Mouse (Mus musculus) lung, postnatal 36 days (tissue): ENCODE measurements around the gene Nbeal2.
A peak's percentile ranks its signal among the peaks of the same experiment; 100 is the strongest.

Source experiments
- DNase-seq: peaks from one replicate; pipeline ENCODE4 v3.0.0; 2022; ENCODE audit warnings: mixed read lengths

The Nbeal2 gene

DNA sequence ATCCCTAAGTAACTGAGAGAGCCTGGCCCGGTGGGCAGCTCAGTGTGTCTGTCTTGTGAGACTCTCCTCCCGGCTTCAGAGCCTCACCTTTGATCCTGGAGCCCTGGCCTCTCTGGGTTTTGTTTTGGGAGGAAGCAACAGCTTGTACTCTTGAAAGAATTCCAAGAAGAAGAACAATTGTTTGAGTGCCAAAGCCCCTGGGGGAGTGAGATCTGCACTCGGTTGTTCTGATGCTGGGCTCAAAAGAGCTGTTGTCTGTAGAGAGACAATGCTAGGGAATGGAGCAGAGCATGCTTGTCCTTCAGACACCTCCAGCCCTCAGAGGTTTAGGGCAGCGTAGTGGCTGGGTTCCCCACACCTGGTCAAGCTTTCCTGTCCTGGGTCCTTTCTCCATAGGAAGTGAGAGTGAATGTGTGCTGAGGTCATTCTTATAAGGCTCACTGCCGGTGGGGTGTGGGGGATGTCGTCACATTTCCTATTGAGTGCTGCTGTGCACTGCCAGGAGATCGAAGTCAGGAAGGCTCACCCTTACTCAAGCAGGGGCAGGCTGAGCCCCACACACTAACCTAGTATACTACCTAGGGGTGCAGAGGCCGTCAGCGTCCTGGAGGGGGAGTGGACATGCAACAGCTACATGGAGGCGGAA is 19.3 kb upstream of the Nbeal2 start:
- peak; percentile 45 for DNase-seq

DNA sequence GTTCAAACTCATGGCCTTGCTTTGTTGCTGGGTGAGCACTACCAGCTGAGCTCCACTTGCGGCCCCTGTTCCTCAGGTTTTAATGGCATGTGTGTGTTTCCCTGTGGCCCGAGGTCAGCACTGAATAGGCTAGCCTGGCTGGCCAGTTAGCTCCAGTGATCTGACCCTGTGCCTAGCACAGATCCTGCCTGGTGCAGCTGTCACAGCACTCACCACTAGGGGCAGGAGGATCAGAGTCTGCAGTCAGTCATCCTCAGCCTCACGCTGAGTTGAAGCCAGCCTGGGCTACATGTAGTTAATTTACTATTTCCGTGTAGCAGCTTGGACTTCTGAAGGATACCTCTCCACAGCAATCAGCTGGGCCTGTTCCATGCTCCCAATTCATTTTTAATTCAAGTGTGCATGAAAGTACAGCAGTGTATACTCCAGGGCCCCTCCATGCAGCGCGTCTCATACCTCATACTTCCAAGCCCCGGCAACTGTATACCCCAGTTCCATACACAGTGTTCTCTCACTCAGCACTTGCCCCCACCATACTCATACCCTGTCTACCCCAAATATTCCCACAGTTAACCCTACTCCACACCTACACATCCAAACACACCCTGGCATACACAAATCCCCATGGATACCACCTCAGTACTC is 18.6 kb upstream of the Nbeal2 start:
- DNase-seq: peak; percentile 76

GRCm38 (mm10) chr9:110669785-110670184 is 15.8 kb upstream of the Nbeal2 start:
- no peak for DNase-seq

DNA sequence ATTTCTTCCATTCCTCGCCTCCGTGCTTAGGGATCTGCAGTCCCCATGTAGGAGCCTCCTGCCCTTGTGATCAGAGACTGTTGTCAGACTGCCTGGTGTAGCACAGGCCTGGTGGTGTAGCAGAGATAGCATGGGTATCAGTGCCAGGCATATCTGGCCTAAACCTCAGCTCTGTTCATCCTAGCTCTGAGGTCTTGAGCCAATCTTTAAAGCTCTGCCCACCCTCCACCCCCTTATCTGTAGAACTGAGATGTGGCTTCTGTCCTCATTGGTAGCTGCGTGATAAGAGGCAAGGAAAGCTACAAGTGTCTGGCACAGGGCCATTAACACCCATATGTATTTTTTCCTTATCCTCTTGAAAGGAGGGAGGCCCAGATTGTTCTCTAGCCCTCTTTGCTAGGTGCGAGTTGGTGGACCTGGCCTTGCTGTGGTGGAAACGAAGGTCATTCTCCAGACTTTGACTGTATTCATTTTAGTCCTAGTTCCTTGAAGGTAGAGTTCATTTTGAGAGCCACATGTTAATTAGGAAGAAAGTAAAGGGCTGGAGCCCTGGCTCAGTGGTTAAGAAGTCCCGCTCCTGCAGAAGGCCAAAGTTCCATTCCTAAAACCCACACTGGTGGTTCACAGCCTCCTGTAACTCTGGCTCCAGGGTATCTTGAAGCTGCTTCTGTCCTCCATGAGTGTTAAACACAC is 14.8 kb upstream of the Nbeal2 start:
- peak; percentile 50 for DNase-seq

DNA sequence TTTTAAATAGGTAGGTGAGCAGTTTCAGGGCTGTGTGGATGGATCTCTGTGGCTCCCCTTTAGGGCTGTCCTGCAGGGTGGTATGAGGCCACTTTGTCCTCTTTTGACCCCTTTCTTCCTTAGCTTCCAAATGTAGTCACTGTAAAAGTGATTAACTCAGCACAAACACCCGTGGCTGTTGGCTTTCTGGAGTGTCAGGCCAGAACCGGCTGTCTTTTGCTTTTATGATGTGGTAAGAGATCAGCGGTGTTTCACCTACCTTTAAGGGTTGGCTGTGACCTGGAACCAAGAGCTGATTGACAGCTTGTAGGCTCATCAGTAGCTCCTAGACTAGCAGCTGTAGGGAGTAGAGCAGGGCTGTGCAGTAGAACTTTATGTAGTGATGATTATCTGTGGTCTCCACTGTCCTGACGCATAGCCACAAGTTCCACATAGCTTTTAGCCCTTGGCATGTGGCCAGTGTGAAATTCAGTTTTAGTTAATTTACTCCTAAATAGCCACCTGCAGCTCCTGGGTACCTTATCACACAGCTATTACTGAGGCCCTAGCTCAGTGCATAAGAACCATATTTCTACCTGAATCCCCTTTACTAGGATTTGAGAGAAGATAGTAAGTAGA is 13.4 kb upstream of the Nbeal2 start:
- no peak for DNase-seq

DNA sequence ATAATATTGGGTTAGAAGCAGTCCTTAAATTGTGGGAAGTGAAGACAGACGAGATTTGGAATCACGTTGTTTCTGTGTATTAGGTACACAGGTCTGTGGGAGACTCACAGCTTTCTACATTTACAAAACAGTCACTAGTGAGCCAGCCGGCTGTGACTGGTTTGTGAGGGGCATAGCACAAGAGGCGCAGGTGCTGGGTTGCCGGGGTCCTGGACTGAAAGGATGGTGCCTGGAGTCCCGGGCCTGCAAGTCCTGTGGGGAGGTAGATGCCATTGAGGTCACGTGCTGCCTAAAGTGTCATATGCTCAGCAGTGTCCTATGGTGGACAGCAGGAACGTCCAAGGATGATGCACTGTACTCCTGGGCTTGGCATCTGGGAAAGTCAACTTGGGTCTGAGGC is 12.4 kb upstream of the Nbeal2 start:
- DNase-seq: no peak

DNA sequence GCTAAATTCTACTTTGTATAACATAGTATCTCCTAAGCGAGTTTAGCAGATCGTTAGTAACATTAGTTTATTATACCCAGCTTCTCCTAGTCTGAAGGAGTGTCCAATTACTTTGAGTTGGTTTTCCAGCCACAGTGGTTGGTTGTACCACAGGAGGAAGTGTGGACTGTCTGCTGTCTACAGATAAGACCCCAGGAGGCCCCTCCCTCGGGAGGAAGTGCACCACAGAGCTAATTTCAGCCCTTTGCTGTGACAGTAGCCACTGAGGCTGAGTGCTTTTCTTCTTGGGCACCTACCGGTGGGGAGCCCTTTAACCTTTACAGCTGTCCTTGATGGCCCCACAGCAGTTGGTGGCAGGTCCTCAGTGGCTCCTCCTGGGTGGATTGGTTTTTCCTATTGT is 12.0 kb upstream of the Nbeal2 start:
- DNase-seq: peak; percentile 83

DNA sequence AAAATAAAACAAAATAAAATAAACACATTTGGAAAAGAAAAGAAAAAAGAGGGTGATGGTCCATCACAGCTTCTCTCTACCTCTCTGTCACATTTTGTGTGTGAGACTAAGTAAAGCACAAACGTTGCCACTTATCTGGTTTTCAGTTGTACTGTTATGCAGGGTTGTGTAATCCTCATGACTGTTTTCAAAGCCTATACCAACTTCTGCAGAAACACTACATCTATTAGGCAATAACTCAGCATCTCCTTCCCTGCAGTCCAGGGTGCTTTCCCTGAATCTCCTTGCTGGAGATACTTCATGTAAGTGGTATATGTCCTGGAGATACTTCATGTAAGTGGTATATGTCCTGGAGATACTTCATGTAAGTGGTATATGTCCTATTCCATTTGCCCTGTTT is 8.9 kb upstream of the Nbeal2 start:
- no peak for DNase-seq

DNA sequence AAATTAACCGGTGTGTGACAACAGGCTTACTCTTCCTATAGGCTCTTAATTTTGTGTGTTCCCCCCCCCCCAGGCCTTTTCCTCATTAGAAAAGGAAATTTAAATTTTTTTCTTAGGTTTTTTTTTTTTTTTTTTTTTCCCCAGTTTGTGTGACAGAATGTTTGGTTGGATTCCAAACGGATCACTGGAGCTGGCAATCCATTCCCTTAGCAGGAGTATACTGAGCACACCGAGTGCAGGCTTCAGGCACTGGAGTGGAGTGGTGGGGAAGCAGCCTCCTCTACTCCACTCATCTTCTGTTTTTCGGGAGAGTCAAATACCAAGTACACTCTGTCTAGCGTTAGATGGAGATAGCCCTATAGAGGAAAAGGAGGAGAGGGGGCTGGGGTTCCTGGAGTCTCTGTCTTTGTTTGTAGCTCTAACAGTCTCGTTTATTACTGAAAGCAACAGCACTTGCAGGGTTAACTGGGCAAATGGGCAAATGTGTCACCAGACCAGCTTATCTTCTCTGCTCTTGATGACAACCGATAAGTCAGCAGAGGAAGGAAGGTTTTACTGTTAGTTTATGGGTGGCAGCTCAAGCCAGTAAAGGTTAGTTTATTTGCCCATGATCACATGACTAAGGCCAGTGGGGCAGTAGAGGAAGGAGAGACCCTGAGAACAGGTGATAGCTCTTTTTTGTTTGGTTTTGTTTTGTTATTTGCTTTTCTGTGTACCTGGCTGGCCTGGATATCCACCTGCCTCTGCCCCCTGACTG is 7.1 kb upstream of the Nbeal2 start:
- no peak for DNase-seq

DNA sequence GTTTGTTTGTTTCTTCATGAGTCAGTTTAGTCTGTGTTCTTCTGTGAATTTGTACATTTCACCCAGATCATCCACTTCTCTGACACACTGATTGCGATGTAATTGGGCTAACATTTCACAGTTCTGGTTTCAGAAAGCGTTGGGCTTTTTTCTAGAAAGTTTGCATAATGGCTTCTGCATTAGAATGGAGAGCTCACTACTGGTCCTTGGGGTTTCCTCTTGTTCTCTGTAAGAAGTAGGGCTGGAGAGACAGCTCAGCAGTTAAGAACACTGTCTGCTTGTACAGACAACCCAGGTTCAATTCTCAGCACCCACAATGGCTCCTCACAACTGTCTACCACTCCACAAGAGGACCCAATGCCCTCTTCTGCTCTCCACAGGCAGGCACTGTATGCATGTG is 6.2 kb upstream of the Nbeal2 start:
- no peak for DNase-seq

DNA sequence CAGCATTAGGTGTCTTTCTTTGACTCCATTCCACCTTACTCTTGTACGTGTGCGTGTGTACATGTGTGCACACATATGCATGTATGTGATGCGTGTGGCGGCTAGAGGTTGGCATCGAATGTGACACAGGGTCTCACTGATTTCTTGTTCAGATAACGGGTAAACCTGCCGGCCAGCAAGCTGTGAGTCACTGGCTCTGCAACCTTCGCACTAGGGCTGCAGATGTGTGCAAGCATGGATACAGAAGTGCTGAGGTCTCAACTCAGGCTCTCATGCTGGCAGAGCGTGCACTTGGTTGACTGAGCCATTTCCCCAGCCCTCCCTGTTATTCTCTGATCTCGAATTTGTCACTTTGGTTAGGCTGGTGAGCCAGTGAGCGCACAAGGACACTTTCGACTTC is 5.6 kb upstream of the Nbeal2 start:
- DNase-seq: no peak

DNA sequence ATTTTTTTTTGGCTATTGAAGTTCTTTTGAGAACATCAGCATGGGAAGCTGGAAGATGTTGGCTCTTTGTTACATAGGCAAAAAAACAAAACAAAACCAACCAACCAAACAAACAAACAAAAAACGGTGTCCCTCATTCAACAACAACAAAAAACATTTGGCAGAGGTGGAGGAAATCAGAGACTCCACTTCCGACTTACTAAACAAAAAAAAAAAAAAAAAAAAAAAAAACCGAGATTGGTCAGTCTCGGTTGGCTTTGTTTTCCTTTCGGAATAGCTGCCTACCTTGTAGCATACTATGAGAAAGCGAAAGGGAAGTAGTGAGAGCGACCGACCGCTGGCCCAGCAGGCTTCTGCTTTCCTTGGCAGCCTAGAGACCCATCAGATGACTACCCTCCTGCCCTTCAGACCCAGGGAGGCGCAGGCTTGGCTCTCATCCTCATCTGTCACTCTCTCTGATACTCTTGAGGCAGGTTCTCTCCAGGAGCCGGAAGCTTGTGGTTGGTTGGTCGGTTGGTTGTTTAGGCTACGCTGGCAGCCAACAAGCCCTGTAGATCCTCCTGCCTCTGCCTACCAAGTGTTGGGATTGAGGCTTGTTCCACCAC is 3.6 kb upstream of the Nbeal2 start:
- peak; percentile 73 for DNase-seq

DNA sequence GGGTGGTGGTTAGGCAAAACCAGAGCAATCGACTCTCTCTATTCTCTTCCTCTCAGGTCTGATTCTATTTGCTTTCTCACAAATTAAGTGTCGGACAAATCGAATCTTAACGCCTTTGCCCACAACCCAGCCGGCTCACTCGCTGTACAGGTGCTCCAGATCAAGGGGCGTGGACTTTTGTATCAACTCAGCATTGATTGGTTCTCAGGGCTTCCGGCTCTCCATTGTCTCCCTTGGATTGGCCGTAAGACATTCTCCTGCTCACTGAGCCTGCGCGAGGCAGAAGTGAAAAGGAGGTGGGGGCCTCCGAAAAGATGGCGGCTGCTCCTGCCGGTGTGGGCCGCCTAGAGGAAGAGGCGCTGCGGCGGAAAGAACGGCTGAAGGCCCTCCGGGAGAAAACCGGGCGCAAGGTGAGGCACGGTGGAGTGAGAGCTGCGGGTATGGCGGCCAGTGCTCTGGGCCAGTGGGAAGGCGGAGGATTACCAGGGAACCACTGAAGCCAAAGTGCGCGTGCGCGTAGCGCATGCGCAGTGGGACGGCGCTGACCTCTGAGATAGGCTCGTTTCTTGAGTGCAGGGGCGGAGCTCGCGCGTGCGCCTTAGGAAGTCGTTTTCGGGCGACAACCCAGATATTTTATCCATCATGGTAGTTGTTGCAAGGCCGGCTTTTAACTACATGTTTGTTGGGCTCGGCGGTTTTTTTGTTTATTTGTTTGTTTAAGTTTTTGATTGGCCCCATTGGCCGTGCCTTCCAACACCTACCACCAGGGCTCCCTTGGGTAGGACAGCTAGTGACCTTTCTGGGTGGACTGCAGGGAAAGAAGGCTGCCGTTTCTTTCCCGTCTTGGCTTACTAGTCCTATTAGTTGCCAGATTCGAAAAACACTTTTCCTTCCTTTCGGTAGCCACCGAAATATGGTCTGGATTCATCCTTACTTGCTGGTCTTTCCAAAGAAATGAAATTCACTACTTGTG is 2.6 kb upstream of the Nbeal2 start, which contains the start of gene Ccdc12:
Gene Ccdc12, plus strand, starts transcription at position 255 of the 973 bp plus-strand sequence.
- peak; percentile 98 for DNase-seq

DNA sequence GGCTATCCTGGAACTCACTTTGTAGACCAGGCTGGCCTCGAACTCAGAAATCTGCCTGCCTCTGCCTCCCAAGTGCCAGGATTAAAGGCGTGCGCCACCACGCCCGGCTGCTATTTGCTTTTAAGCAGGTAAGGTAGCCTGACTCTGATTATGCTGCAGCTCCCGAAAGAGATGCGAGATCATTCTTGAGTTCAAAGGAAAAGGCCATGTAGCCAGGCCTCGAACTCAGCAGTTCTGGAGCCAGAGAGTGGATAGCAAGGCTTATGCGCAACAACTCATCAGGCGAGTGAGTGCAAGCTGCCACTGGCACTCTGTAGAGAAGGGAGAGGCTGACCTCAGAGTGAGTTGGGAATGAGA is 1.7 kb upstream of the Nbeal2 start:
- DNase-seq: no peak

DNA sequence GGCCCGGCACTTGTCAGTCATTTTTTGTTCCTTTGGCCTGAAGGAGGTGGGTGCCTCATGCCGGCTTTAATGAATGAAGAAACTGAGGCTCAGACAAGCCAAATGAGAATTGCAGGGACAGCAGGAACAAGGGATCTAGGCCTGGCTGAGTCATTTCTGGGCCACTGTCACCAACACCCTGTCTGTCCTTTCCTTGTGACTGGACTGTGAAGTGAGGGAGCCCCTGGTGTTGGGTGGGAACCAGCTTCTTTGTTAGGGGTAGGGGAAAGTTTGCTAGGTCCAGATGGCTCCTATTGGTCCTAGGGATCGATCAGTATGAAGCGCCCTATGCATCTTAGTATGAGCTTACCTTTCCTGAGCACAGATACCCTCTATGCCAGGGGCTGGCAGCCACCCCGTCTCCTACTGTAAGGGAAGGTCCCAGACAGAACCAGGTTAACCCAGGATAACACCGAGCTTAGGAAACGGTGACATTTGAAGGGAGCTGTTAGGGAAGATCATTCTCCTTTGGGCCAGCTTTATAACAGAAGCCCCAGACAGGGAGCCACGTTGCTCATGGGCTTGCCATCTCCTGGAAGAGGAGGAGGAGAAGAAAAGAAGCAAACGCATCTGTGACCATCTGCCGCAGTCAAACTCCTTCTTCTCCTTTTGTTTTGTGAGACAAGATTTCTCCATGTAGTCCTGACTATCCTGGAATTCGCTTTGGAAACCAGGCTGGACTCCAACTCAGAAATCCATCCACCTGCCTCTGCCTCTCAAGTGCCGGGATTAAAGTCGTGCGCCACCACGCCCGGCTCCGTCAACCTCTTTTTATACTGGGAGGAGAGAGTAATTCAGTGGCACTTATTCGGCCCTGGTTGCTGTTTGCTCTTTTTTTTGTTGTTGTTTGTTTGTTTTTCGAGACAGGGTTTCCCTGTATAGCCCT is 1.0 kb upstream of the Nbeal2 start:
- DNase-seq: no peak

GRCm38 (mm10) chr9:110652963-110653654 is 852 bp downstream of the Nbeal2 start:
- peak; percentile 28 for DNase-seq

GRCm38 (mm10) chr9:110651931-110652722 is 1.8 kb downstream of the Nbeal2 start:
- peak; percentile 87 for DNase-seq

DNA sequence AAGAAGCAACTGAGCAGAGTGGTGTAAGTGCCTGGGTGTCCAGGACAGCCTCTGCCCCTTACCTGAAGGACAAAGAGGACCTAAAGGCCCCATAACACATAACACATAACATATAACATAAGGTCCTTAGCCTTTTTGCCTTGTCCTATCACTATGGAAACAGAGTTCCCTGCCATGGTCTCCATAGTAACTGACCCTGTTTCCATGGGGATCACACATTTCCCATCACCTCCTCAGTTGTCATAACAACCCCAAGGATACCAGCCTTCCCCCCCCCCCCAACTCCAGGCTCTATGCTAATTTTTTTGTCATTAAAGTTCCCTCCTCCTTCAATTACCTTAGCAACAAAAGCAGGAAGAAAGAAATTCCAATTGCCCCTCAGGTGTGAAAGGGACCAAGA is 4.2 kb downstream of the Nbeal2 start:
- no peak for DNase-seq

- peak; percentile 54 for DNase-seq
Observed at GRCm38 (mm10) chr9:110645219-110645618, 8.7 kb downstream of the Nbeal2 start.
